Mouse (Mus musculus) midbrain, postnatal 0 days (tissue): ENCODE measurements at regions not wholly inside any gene's neighbourhood (a gene's known extent, or its start where the extent isn't known, plus 50 kb on each side); places are given as distances from the start of the nearest gene placed in this dataset.

Experiments
- ATAC-seq: fragments of 200-750 bp; cut with Nextera tagmentation; 2 replicates; pipeline ENCODE4 v1.8.0; 2017; ENCODE audit warnings: moderate number of reproducible peaks, mild to moderate bottlenecking, moderate TSS enrichment, moderate library complexity; ENCODE audit not compliant: low FRiP score
- DNase-seq: peaks from one replicate; pipeline ENCODE4 v3.0.0-alpha.2; 2015; ENCODE audit warnings: low spot score
- H3K27ac ChIP-seq: fragments of 300-500 bp; sonication (generic); 2 replicates; pipeline ENCODE4 v1.5.1; 2014; ENCODE audit warnings: low read depth, mild to moderate bottlenecking, low read length, mixed read lengths
- H3K27me3 ChIP-seq: fragments of 300-500 bp; sonication (generic); 2 replicates; pipeline ENCODE4 v1.6.1; 2014; ENCODE audit warnings: low read length, control low read depth, mixed read lengths; ENCODE audit not compliant: insufficient read depth
- H3K36me3 ChIP-seq: fragments of 300-500 bp; sonication (generic); 2 replicates; pipeline ENCODE4 v1.6.1; 2014; ENCODE audit warnings: low read length, control low read depth, mixed read lengths; ENCODE audit not compliant: insufficient read depth
- H3K4me1 ChIP-seq: fragments of 300-500 bp; sonication (generic); 2 replicates; pipeline ENCODE4 v1.6.1; 2014; ENCODE audit warnings: mild to moderate bottlenecking, control low read depth, antibody characterized with exemption, low read length, mixed read lengths; ENCODE audit not compliant: insufficient read depth
- H3K4me2 ChIP-seq: fragments of 300-500 bp; sonication (generic); 2 replicates; pipeline ENCODE4 v1.6.1; 2014; ENCODE audit warnings: low read depth, mild to moderate bottlenecking, low read length, mixed read lengths; ENCODE audit not compliant: poor library complexity, severe bottlenecking
- H3K4me3 ChIP-seq: fragments of 300-500 bp; sonication (generic); 2 replicates; pipeline ENCODE4 v1.5.1; 2014; ENCODE audit warnings: low read depth, mild to moderate bottlenecking, low read length, moderate library complexity
- H3K9ac ChIP-seq: fragments of 300-500 bp; sonication (generic); replicated peaks from 2 replicates; pipeline ENCODE4 v1.6.1; 2014; ENCODE audit warnings: mild to moderate bottlenecking, low read length, moderate library complexity, mixed read lengths; ENCODE audit not compliant: poor library complexity, severe bottlenecking
- H3K9me3 ChIP-seq: fragments of 300-500 bp; sonication (generic); 2 replicates; pipeline ENCODE4 v1.6.1; 2016; ENCODE audit warnings: low read length, control low read depth
- CTCF ChIP-seq: IDR thresholded peaks from 2 replicates; pipeline ENCODE4 v1.5.1; 2016; ENCODE audit warnings: antibody characterized with exemption, mild to moderate bottlenecking
- WGBS: fragments of 180-500 bp; shearing (Covaris S2); extraction: QIAGEN DNeasy Blood & Tissue Kit; methylation state at CpG from one replicate; pipeline ENCODE4 v1.1.7; 2014; 5-methylcytosine and 5-hydroxymethylcytosine counted together

GRCm38 (mm10) chr3:3829020-3829419 is 1921.6 kb upstream of the Gm8797 start:
- DNase-seq (no peak), ATAC-seq (no peak)
- H3K9me3 ChIP-seq = no peaks in the 10 kb centered on the region
- H3K27me3 ChIP-seq = no peaks in the 10 kb centered on the region
- no peak overlapping the region for H3K9ac ChIP-seq
- no peaks in the 10 kb centered on the region for H3K36me3 ChIP-seq
- H3K27ac ChIP-seq = no peak overlapping the region
- no peaks in the 10 kb centered on the region for H3K4me1 ChIP-seq
- WGBS = 73% methylated on average over 4 of the region's 4 CpGs
- H3K4me2 ChIP-seq = no peak overlapping the region
- no peak overlapping the region for H3K4me3 ChIP-seq
- no peak for TF ChIP-seq CTCF

GRCm38 (mm10) chr3:3831411-3832286 is 1919.0 kb upstream of the Gm8797 start:
- DNase-seq (peak; percentile 51), ATAC-seq (0 out of 2 replicates have a peak, but pooled peaks have one; percentile 52)
- WGBS = 72% methylated on average over 7 of the region's 7 CpGs
- Histone ChIP-seq H3K27me3 (no peaks in the 10 kb centered on the region), H3K4me2 (no peak overlapping the region), H3K4me1 (no peaks in the 10 kb centered on the region), H3K9ac (no peak overlapping the region), H3K36me3 (no peaks in the 10 kb centered on the region), H3K27ac (no peak overlapping the region), H3K4me3 (no peak overlapping the region), H3K9me3 (no peaks in the 10 kb centered on the region)
- no peak for TF ChIP-seq CTCF
